Mouse (Mus musculus) gastrocnemius, postnatal 4 days (tissue): Measurements from ENCODE around the gene Frs2. TPM values are rescaled to one million over a fixed set of nuclear protein-coding genes. Genes with fewer than 3 reads are reported as not detected.
A peak's percentile ranks its signal among the peaks of the same experiment; 100 is the strongest.
"Not testable (repeated sequence)": the region's sequence is repeated elsewhere in the genome, so short reads cannot be mapped to it uniquely, and the experiment has no call there.

Source experiments
- DNase-seq, 2 experiments: peaks; one replicate each; pipeline ENCODE4 v3.0.0; 2021 to 2022; ENCODE audit warnings: low spot score in 2 of 2, mixed read lengths in 2 of 2
- total RNA-seq, 2 experiments: library from RNA; stranded (reverse); gene quantifications; 2 replicates each; pipeline ENCODE4 v1.2.3; 2021

Gene Frs2
- total RNA-seq, 2 experiments from 2014 or later: 15.4 to 17.7 TPM

DNA sequence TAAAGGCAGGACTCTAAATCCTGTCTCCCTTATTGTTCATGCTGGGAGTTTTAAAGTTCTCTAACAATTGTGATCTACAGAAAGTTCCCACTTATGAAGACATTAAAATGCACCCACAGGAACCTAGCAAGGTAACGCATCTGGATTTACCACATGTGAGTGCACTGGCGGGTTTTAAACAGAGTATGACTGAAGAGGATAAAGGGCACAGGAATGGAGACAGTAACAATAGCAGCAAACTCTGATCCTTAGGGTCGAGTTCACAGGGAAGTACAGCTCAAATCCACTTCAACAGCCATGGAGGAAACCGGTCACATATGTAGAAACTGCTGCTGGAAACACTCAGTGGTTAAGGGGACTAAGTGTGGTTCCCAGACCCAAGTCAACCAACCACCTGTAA is 99.1 kb downstream of the Frs2 start:
- DNase-seq: no peak

DNA sequence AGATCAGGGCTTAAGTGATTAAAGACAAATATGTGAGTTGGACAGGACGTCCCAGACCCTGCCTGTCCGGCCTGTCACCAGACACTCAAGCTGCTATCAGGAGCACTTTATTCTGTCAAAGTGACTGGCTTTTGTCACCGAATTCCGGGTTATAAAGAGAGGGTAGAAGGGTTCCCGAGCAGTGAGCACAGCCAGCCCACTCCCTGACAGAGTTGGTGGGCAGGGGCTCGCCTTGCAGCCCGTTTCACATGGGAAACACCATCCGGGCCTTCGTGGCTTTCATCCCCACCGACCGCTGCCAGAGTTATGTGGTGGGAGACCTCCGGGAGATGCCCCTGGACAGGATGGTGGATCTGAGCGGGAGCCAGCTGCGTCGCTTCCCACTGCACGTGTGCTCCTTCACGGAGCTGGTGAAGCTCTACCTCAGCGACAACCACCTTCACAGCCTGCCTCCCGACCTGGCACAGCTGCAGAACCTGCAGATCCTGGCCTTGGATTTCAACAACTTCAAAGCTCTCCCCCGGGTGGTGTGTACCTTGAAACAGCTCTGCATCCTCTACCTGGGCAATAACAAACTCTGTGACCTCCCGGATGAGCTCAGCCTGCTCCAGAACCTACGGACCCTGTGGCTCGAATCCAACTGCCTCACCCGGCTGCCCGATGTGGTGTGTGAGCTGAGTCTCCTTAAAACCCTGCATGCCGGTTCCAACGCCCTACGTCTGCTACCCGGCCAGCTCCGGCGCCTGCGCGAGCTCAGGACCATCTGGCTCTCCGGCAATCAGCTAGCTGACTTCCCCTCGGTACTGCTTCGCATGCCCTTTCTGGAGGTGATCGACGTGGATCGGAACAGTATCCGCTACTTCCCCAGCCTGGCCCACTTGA is 102.9 kb downstream of the Frs2 start, which contains the start of gene Lrrc10:
Gene Lrrc10 (plus strand): TSS at position 167 of the 882 bp plus-strand sequence.
- no peak for DNase-seq

DNA sequence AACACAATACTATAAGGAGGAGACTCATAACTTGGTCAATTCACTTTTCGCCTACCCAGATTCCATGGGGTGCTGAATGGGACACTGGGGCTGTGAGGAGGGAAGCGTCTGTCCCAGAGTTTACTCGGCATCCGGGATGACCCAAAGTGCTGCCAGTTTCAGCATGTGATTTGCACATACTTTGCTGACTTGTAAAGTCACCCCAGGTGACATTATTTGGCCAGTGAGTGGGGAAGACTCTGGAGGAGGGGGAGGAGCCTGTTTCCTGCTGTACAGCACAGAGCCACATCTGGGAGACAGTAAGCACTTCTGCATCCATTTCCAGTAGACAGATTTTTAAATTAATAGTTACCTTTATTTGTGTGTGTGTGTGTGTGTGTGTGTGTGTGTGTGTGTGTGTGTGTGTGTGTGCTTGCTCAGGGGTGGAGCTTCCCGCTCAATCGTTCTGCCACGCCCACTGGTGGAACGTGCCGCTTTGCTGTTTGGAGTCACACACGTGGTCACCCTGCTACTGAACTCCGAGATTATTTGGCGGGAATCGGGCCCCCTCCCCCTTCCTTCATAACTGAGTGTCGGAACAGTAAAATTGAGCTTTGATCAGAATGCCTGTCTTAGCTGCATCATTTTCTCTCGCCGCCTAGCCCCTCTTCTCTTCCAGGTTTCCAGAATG is 104.7 kb downstream of the Frs2 start:
- DNase-seq: not testable (repeated sequence)

DNA sequence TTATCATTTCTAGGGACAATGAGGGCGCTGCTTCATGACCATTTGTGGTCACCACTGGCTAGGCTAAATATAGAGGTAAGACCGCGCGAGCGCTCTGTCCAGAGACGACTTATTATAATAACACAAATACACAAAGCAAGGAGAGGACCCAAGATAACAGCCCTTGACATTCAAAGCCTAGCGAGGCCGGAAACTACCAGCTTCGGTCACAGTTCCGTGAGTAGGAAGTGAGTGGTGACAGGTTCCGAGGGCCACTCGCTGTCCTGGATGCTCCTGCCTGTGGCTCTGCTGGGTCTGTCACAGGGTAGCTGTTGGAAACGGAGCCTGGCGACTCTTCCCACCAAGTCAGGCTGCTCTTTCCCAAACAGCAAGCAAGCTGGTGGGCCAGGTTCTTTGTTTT is 106.0 kb downstream of the Frs2 start:
- no peak for DNase-seq

DNA sequence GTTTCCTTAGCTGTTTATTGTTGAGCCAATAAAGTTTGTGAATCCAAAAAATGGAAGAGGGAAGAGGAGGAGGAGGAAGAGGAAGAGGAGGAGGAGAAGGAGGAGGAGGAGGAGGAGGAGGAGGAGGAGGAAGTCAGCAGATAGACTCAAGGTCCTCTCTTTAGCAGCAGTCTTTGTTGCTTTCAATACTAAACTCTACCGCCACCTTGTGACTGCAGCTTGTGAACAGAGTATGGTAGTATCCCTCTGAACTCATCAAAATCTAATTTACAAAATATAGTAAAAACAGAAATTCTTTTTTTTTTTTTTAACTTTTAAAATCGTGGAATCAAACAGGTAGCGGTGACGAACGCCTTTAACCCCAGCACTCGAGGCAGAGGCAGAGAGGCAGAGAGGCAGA is 108.0 kb downstream of the Frs2 start:
- no peak for DNase-seq

DNA sequence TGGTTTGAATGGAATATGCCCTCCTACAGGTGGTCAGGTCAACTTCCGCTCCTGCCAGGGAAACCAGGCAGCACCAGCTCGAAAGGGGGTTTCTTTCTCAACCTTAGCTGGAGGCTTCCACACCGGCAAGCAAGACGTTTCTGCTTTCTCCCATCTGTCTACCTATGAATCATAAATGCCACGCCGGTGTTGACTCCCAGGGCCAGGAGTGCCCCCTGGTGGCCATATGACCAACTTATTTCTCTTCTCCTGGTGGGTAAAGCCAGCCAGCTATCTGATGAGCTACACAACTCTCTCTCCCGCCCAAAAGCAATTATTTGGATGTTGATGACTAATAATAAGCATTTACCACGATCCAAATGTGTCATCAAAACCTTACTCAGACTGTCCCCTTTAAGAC is 114.5 kb downstream of the Frs2 start:
- peak; percentile 65 to 83 for DNase-seq

DNA sequence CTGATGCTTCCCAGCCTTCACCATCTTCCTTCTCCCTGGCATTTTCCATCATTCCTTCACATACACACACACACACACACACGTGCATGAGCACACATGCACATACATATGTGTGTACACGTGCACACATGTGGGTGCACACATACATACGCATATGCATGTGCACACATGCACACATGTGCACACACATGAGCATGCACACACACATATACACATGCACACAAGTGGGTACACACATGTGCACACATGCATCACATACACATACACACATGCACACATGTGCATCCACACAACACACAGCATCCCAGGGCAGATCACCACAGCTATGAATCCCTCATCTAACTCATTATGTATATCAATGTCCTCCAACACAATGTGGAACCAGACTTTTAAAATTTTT is 117.2 kb downstream of the Frs2 start:
- no peak for DNase-seq

DNA sequence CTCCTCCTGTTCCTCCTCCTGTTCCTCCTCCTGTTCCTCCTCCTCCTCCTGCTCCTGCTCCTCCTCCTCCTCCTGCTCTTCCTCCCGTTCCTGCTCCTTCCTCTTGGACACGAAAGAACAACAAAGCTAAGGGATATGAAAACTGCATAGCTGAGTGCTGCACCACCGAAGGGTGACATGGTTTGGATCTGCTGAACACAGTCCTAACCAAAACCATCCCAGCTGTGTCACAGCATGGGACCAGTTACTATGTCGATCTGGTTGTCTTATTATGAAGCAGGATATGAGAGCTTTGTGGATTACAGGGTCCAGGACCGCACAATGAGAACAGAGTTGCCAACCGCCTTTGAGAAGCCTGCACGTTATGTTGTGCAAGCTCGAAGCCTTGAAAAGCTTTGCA is 122.2 kb downstream of the Frs2 start:
- DNase-seq: no peak

DNA sequence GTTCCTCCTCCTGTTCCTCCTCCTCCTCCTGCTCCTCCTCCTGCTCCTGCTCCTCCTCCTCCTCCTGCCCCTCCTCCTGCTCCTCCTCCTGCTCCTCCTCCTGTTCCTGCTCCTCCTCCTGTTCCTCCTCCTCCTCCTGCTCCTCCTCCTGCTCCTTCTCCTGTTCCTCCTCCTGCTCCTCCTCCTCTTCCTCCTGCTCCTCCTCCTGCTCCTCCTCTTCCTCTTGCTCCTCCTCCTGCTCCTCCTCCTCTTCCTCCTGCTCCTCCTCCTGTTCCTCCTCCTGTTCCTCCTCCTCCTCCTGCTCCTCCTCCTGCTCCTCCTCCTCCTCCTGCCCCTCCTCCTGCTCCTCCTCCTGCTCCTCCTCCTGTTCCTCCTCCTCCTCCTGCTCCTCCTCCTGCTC is 122.6 kb downstream of the Frs2 start:
- not testable (repeated sequence) for DNase-seq

DNA sequence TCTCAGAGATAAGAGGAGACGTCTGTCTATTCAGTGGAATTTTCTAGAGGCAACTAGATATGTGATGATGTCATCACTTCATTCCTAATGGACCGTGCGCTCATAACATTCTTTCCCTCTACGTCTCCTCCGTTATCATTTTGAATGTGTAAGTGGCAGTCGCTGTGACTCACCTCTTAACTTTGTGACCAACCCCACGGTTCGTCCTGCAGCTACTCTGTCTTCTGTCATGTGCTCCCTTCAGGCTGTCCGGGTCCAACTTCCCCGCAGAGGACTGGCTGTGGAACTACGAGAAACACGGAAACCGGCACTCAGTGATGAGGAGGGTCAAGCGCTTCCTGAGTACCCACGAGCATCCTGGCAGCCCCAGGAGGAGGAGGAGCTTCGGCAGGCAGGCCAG is 124.6 kb downstream of the Frs2 start:
- no peak for DNase-seq

DNA sequence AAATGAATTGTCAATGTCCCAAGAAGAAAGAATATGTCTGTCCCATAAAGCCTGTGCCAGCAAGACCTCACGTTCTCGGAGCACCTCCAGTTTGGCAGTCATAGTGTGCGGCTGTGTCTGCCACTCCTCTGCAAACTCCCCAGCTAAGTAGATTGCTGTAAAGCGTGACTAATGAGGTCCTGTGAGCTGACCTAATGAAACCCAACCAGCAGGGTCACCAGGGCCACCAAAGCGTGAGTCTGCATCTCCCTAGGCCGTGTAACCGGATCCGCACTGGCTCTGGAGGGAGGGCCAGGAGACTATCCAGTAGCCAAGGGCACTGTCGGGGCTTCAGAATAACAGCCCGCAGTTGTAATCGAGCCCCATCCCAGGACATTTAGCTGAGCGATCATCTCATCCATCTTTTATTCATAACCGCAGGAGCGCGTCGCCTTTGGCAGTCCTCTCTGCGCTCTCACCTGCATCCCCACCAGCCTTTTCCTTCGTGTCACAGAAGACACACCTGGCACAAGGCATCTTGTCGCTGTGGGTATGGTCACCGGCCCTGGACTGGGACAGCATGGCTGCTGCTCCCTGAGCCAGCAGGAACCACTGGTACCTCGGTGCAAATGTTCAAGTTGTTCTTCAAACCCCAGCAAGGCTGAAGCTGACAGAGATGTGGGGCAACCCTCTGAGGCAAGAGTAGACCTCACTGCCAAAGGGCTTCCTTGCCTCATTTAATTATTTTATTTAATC is 127.1 kb downstream of the Frs2 start:
- DNase-seq: peak in 1 of 2 experiments; percentile 46

Other genes starting within 250 kb of the Frs2 start
- 10 to 100 TPM; 25.9 to 28.3 TPM for gene Rab3ip, start 197.8 kb downstream of the Frs2 start, total RNA-seq
- not detected for gene Gm10271, start 175.9 kb downstream of the Frs2 start, total RNA-seq
- 10 to 100 TPM; 10.9 to 12.7 TPM for gene Best3, start 162.2 kb downstream of the Frs2 start, total RNA-seq
- gene Lrrc10, start 103.2 kb downstream of the Frs2 start, total RNA-seq: under 1 TPM; 0.18 to 0.20 TPM
- 100 to 1,000 TPM; 218 to 224 TPM for gene Cct2, start 84.7 kb downstream of the Frs2 start, total RNA-seq
- gene Yeats4, start 76.0 kb upstream of the Frs2 start, total RNA-seq: 10 to 100 TPM; 29.6 to 33.2 TPM
- gene 9530003J23Rik, start 90.2 kb upstream of the Frs2 start, total RNA-seq: not detected
- 10 to 100 TPM; 47.6 to 56.3 TPM for gene Lyz2, start 133.8 kb upstream of the Frs2 start, total RNA-seq
- gene Lyz1, start 144.3 kb upstream of the Frs2 start, total RNA-seq: 1 to 10 TPM; 3.8 to 4.6 TPM
- 10 to 100 TPM; 64.2 to 73.4 TPM for gene Cpsf6, start 231.5 kb upstream of the Frs2 start, total RNA-seq